Mouse (Mus musculus): ENCODE measurements at regions not wholly inside any gene's neighbourhood (a gene's known extent, or its start where the extent isn't known, plus 50 kb on each side); places are given as distances from the start of the nearest gene placed in this dataset.

GRCm38 (mm10) chr13:53665592-53665991, 192.7 kb upstream of the Msx2 start:
- no peaks in the 10 kb centered on the region for H3K27me3 ChIP-seq (ENCODE audit: control insufficient read depth, insufficient read depth, low read length)
- H3K9me3 ChIP-seq (replicated peaks; ENCODE audit: control insufficient read depth, low read length), result peaks cover 2% of the 10 kb centered on the region; the same call in 1 of the 2 replicates
- no peak overlapping the region for H3K9ac ChIP-seq (ENCODE audit: low read depth, low read length)
- WGBS (ENCODE audit: insufficient replicate concordance), result 87% methylated on average over 2 of the region's 2 CpGs
- no peaks in the 10 kb centered on the region for H3K36me3 ChIP-seq (ENCODE audit: control insufficient read depth, insufficient read depth, low read length)
- ATAC-seq (replicated peaks; ENCODE audit: insufficient number of reproducible peaks, low FRiP score, low TSS enrichment), result no peak
- peaks cover 3% of the 10 kb centered on the region; the same call in 1 of the 2 replicates for H3K4me1 ChIP-seq (ENCODE audit: control insufficient read depth, insufficient read depth, low read length)
- no peak overlapping the region for H3K27ac ChIP-seq (ENCODE audit: low read depth, low read length)
- no peak overlapping the region for H3K4me3 ChIP-seq (ENCODE audit: low read depth, low read length)
- H3K4me2 ChIP-seq, result no peak overlapping the region

- Histone ChIP-seq H3K36me3 (ENCODE audit: control insufficient read depth, insufficient read depth, low read length) (no peaks in the 10 kb centered on the region), H3K9me3 (replicated peaks; ENCODE audit: control insufficient read depth, low read length) (peaks cover 2% of the 10 kb centered on the region; the same call in 1 of the 2 replicates), H3K27me3 (ENCODE audit: control insufficient read depth, insufficient read depth, low read length) (no peaks in the 10 kb centered on the region), H3K4me2 (no peak overlapping the region), H3K4me3 (ENCODE audit: low read depth, low read length) (no peak overlapping the region), H3K9ac (ENCODE audit: low read depth, low read length) (no peak overlapping the region), H3K4me1 (ENCODE audit: control insufficient read depth, insufficient read depth, low read length) (no peaks in the 10 kb centered on the region), H3K27ac (ENCODE audit: low read depth, low read length) (no peak overlapping the region)
- 76% methylated on average over 7 of the region's 7 CpGs for whole genome bisulfite sequencing (ENCODE audit: insufficient replicate concordance)
- no peak for ATAC-seq (replicated peaks; ENCODE audit: insufficient number of reproducible peaks, low FRiP score, low TSS enrichment)
Measured at GRCm38 (mm10) chr13:53664631-53665230, 191.9 kb upstream of the Msx2 start.

DNA sequence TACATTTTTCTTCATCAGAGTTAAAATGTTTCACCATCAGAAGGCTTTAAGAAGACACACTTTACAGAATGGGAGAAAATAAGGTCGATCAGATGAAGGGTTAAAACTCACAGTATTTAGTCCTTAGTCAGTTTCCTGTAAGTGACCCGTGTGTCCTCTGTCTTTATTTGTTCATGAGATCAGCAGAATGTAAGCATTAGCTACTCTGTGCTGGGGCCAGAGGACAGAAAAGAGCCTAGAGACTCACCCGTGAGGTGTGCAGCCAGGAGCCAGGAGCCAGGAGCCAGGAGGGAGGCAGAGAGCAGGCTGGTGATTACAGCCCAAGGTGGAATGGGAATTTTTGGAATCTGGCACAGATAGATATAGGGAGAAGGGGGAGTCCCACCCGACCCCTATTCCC, 180.0 kb upstream of the Msx2 start:
- H3K9ac ChIP-seq (ENCODE audit: low read depth, low read length), result no peak overlapping the region
- H3K4me3 ChIP-seq (ENCODE audit: low read depth, low read length), result no peak overlapping the region
- WGBS (ENCODE audit: insufficient replicate concordance), result 35% methylated on average over 4 of the region's 4 CpGs
- no peak overlapping the region for H3K27ac ChIP-seq (ENCODE audit: low read depth, low read length)
- no peaks in the 10 kb centered on the region for H3K9me3 ChIP-seq (replicated peaks; ENCODE audit: control insufficient read depth, low read length)
- H3K36me3 ChIP-seq (ENCODE audit: control insufficient read depth, insufficient read depth, low read length), result no peaks in the 10 kb centered on the region
- H3K4me1 ChIP-seq (ENCODE audit: control insufficient read depth, insufficient read depth, low read length), result 0 out of 2 replicates have a peak, but pooled peaks cover 2% of the 10 kb centered on the region
- H3K4me2 ChIP-seq, result no peak overlapping the region
- H3K27me3 ChIP-seq (ENCODE audit: control insufficient read depth, insufficient read depth, low read length), result no peaks in the 10 kb centered on the region
- no peak for ATAC-seq (replicated peaks; ENCODE audit: insufficient number of reproducible peaks, low FRiP score, low TSS enrichment)

DNA sequence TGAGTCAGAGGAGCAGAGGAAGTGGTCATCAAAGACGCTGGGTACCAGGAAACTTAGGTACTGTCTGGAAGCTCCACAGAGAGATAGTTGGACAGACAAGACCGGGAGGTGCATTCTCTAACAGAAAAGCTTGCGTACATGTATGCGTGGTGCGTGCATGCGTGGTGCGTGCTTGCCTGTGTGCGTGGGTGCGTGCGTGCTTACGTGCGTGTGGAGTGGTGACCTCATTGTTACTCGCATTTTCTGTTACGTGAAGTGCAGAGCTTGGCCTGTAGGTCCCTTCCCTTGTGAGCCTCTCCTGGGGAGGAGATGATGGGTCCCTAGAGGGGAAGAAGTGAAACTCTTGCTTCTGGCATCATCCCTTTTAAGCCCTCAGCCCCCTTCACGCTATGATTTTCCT, 175.5 kb upstream of the Msx2 start:
- Histone ChIP-seq H3K36me3 (ENCODE audit: control insufficient read depth, insufficient read depth, low read length) (no peaks in the 10 kb centered on the region), H3K4me1 (ENCODE audit: control insufficient read depth, insufficient read depth, low read length) (0 out of 2 replicates have a peak, but pooled peaks cover 2% of the 10 kb centered on the region), H3K27me3 (ENCODE audit: control insufficient read depth, insufficient read depth, low read length) (no peaks in the 10 kb centered on the region), H3K4me3 (ENCODE audit: low read depth, low read length) (no peak overlapping the region), H3K4me2 (no peak overlapping the region), H3K9ac (ENCODE audit: low read depth, low read length) (no peak overlapping the region), H3K27ac (ENCODE audit: low read depth, low read length) (no peak overlapping the region), H3K9me3 (replicated peaks; ENCODE audit: control insufficient read depth, low read length) (no peaks in the 10 kb centered on the region)
- 90% methylated on average over 15 of the region's 15 CpGs for WGBS (ENCODE audit: insufficient replicate concordance)
- ATAC-seq (replicated peaks; ENCODE audit: insufficient number of reproducible peaks, low FRiP score, low TSS enrichment), result no peak

DNA sequence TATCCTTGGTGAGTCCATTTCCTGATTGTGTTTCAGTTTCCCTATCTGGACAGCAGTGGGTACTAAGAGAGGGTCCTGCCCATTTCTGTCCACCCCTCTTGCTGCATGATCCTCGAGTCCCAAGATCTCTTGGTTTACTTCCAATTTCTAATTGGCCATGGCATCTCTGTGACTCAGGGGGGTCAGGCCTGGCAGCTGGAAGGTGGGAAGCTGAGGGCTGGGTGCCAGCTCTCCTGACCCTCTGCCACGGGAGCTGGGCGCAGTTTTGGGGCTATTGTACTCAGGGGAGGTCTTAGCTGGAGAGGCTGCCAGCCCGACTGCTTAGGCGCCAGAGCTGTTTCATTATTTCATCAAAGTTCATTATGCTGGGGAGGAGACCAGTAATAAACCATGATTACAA, 169.7 kb upstream of the Msx2 start:
- 77% methylated on average over 5 of the region's 5 CpGs for WGBS (ENCODE audit: insufficient replicate concordance)

DNA sequence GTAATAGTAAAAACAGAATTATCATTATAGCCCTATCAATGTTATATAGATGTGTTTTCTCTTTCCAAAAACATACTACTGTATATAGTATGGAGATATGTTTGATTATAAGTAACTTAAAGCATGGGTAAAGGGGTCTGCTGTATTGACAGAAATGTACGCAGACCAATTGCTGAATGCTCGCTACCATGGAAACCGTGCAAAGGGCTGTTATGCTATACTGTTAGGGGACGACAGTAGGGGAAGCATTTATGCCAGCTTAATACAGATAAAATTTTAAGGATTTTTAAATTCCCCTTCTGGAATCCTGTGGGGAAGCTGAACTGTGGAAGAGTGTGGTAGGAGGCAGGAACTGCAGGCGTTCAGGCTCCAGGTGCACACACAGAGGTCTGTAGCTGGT, 166.7 kb upstream of the Msx2 start:
- WGBS (ENCODE audit: insufficient replicate concordance), result 80% methylated on average over 5 of the region's 5 CpGs
- no peaks in the 10 kb centered on the region for H3K36me3 ChIP-seq (ENCODE audit: control insufficient read depth, insufficient read depth, low read length)
- H3K9me3 ChIP-seq (replicated peaks; ENCODE audit: control insufficient read depth, low read length), result no peaks in the 10 kb centered on the region
- H3K4me1 ChIP-seq (ENCODE audit: control insufficient read depth, insufficient read depth, low read length), result no peaks in the 10 kb centered on the region
- no peak for ATAC-seq (replicated peaks; ENCODE audit: insufficient number of reproducible peaks, low FRiP score, low TSS enrichment)
- no peak overlapping the region for H3K9ac ChIP-seq (ENCODE audit: low read depth, low read length)
- no peak overlapping the region for H3K4me3 ChIP-seq (ENCODE audit: low read depth, low read length)
- no peaks in the 10 kb centered on the region for H3K27me3 ChIP-seq (ENCODE audit: control insufficient read depth, insufficient read depth, low read length)
- H3K4me2 ChIP-seq, result no peak overlapping the region
- no peak overlapping the region for H3K27ac ChIP-seq (ENCODE audit: low read depth, low read length)

More for the DNA sequence above, 169.7 kb upstream of the Msx2 start:
- no peaks in the 10 kb centered on the region for H3K36me3 ChIP-seq (ENCODE audit: control insufficient read depth, insufficient read depth, low read length)
- H3K9ac ChIP-seq (ENCODE audit: low read depth, low read length), result no peak overlapping the region
- H3K27me3 ChIP-seq (ENCODE audit: control insufficient read depth, insufficient read depth, low read length), result no peaks in the 10 kb centered on the region
- H3K4me1 ChIP-seq (ENCODE audit: control insufficient read depth, insufficient read depth, low read length), result no peaks in the 10 kb centered on the region
- no peak overlapping the region for H3K27ac ChIP-seq (ENCODE audit: low read depth, low read length)
- H3K4me3 ChIP-seq (ENCODE audit: low read depth, low read length), result no peak overlapping the region
- no peak for ATAC-seq (replicated peaks; ENCODE audit: insufficient number of reproducible peaks, low FRiP score, low TSS enrichment)
- H3K9me3 ChIP-seq (replicated peaks; ENCODE audit: control insufficient read depth, low read length), result no peaks in the 10 kb centered on the region
- H3K4me2 ChIP-seq, result no peak overlapping the region

- Histone ChIP-seq H3K4me1 (ENCODE audit: control insufficient read depth, insufficient read depth, low read length) (no peaks in the 10 kb centered on the region), H3K4me3 (ENCODE audit: low read depth, low read length) (no peak overlapping the region), H3K4me2 (no peak overlapping the region), H3K36me3 (ENCODE audit: control insufficient read depth, insufficient read depth, low read length) (no peaks in the 10 kb centered on the region), H3K9me3 (replicated peaks; ENCODE audit: control insufficient read depth, low read length) (no peaks in the 10 kb centered on the region), H3K27ac (ENCODE audit: low read depth, low read length) (no peak overlapping the region), H3K9ac (ENCODE audit: low read depth, low read length) (no peak overlapping the region), H3K27me3 (ENCODE audit: control insufficient read depth, insufficient read depth, low read length) (no peaks in the 10 kb centered on the region)
- WGBS (ENCODE audit: insufficient replicate concordance), result 76% methylated on average over 10 of the region's 10 CpGs
- no peak for ATAC-seq (replicated peaks; ENCODE audit: insufficient number of reproducible peaks, low FRiP score, low TSS enrichment)
Measured at GRCm38 (mm10) chr13:53639115-53639514, 166.2 kb upstream of the Msx2 start.

GRCm38 (mm10) chr13:53636011-53636410, 163.1 kb upstream of the Msx2 start:
- ATAC-seq (replicated peaks; ENCODE audit: insufficient number of reproducible peaks, low FRiP score, low TSS enrichment), result no peak
- 51% methylated on average over 5 of the region's 5 CpGs for WGBS (ENCODE audit: insufficient replicate concordance)
- no peaks in the 10 kb centered on the region for H3K9me3 ChIP-seq (replicated peaks; ENCODE audit: control insufficient read depth, low read length)

DNA sequence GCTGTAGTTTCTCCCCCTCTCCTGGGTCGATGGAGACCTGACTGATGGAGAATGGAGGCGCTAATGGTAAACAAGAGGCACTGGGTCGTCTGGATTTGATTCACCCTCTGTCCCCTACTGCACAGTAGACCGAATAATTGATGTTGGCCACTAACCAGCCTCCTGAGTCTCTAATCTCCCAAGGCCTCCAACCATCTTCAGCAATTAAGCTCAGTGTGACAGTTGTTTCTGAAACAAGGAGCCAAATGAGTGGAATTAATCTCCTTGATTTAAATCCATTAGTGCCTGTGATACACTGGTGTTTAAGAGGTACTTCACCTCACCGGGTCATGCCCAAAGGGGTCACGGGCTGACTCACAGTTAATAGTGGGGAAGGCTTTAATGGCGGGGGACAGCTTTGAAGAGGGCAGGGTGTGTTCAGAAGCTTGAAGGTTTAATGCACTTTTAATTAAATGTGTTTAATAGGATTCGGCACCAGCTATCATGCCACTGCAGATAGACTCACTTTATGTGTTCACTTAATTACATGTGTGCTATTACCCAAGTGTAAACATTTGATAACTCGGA, 161.8 kb upstream of the Msx2 start:
- no peaks in the 10 kb centered on the region for H3K9me3 ChIP-seq (replicated peaks; ENCODE audit: control insufficient read depth, low read length)
- no peaks in the 10 kb centered on the region for H3K4me1 ChIP-seq (ENCODE audit: control insufficient read depth, insufficient read depth, low read length)
- no peak overlapping the region for H3K9ac ChIP-seq (ENCODE audit: low read depth, low read length)
- no peaks in the 10 kb centered on the region for H3K27me3 ChIP-seq (ENCODE audit: control insufficient read depth, insufficient read depth, low read length)
- no peak overlapping the region for H3K27ac ChIP-seq (ENCODE audit: low read depth, low read length)
- WGBS (ENCODE audit: insufficient replicate concordance), result 75% methylated on average over 9 of the region's 9 CpGs
- no peak overlapping the region for H3K4me2 ChIP-seq
- no peak overlapping the region for H3K4me3 ChIP-seq (ENCODE audit: low read depth, low read length)
- H3K36me3 ChIP-seq (ENCODE audit: control insufficient read depth, insufficient read depth, low read length), result no peaks in the 10 kb centered on the region
- ATAC-seq (replicated peaks; ENCODE audit: insufficient number of reproducible peaks, low FRiP score, low TSS enrichment), result no peak

More at GRCm38 (mm10) chr13:53636011-53636410, 163.1 kb upstream of the Msx2 start:
- no peak overlapping the region for H3K4me2 ChIP-seq
- H3K4me3 ChIP-seq (ENCODE audit: low read depth, low read length), result no peak overlapping the region
- no peak overlapping the region for H3K27ac ChIP-seq (ENCODE audit: low read depth, low read length)
- no peaks in the 10 kb centered on the region for H3K36me3 ChIP-seq (ENCODE audit: control insufficient read depth, insufficient read depth, low read length)
- H3K9ac ChIP-seq (ENCODE audit: low read depth, low read length), result no peak overlapping the region
- no peaks in the 10 kb centered on the region for H3K4me1 ChIP-seq (ENCODE audit: control insufficient read depth, insufficient read depth, low read length)
- H3K27me3 ChIP-seq (ENCODE audit: control insufficient read depth, insufficient read depth, low read length), result no peaks in the 10 kb centered on the region

Measured in heart, embryonic 11.5 days (tissue).